Mouse (Mus musculus): ENCODE measurements around the gene Gm9736. TPM values are rescaled to one million over a fixed set of nuclear protein-coding genes. Genes with fewer than 3 reads are reported as not detected.
"Not testable (repeated sequence)": the region's sequence is repeated elsewhere in the genome, so short reads cannot be mapped to it uniquely, and the experiment has no call there.

Gene Gm9736
- total RNA-seq, 2 experiments from 2014 or later, result not detected

GRCm38 (mm10) chr10:77728280-77728679 is 22.9 kb downstream of the Gm9736 start:
- DNase-seq (ENCODE audit: low spot score in 2 of 2), result no peak

- no peak for DNase-seq (ENCODE audit: low spot score in 2 of 2)
Measured at GRCm38 (mm10) chr10:77726186-77726585, 25.0 kb downstream of the Gm9736 start, which contains the start of gene Gm10100. Gene Gm10100 (plus strand): TSS chr10:77726486.

GRCm38 (mm10) chr10:77724855-77725254 is 26.3 kb downstream of the Gm9736 start:
- no peak for DNase-seq (ENCODE audit: low spot score in 2 of 2)

- not testable (repeated sequence) for DNase-seq (ENCODE audit: low spot score in 2 of 2)
Measured at GRCm38 (mm10) chr10:77720299-77720698, 30.9 kb downstream of the Gm9736 start, which contains the start of gene Krtap12-1. Gene Krtap12-1 (plus strand): TSS chr10:77720599.

GRCm38 (mm10) chr10:77715507-77715906 is 35.6 kb downstream of the Gm9736 start, which contains the start of gene Gm10142:
Gene Gm10142 (plus strand): TSS chr10:77715807.
- DNase-seq (ENCODE audit: low spot score in 2 of 2), result no peak

- no peak for DNase-seq (ENCODE audit: low spot score in 2 of 2)
Measured at GRCm38 (mm10) chr10:77713734-77714133, 37.4 kb downstream of the Gm9736 start.

GRCm38 (mm10) chr10:77711157-77711556 is 40.0 kb downstream of the Gm9736 start, which contains the start of gene Gm10024:
Gene Gm10024 (plus strand): TSS chr10:77711457.
- not testable (repeated sequence) for DNase-seq (ENCODE audit: low spot score in 2 of 2)

GRCm38 (mm10) chr10:77709831-77710230 is 41.3 kb downstream of the Gm9736 start:
- no peak for DNase-seq (ENCODE audit: low spot score in 2 of 2)

- DNase-seq (ENCODE audit: low spot score in 2 of 2), result no peak
Measured at GRCm38 (mm10) chr10:77706326-77706725, 44.8 kb downstream of the Gm9736 start, which contains the start of gene Gm10272. Gene Gm10272 (plus strand): TSS chr10:77706626.

Other genes with a start within 250 kb of the Gm9736 start
- 10 to 100 TPM; 14.4 to 14.7 TPM for gene Fam207a, start 235.6 kb downstream of the Gm9736 start, total RNA-seq (2021)
- gene Itgb2, start 221.1 kb downstream of the Gm9736 start, total RNA-seq (2021), result 1 to 10 TPM; 2.9 to 3.9 TPM
- 100 to 1,000 TPM in 1 of 2 experiments, 10 to 100 TPM in 1; 95.8 to 103 TPM for gene Pttg1ip, start 169.6 kb downstream of the Gm9736 start, total RNA-seq (2021)
- gene Sumo3, start 145.3 kb downstream of the Gm9736 start, total RNA-seq (2021), result 10 to 100 TPM; 92.1 to 96.0 TPM
- gene Gm49325, start 145.2 kb downstream of the Gm9736 start, total RNA-seq (2021), result 10 to 100 TPM; 13.8 to 14.9 TPM
- 10 to 100 TPM; 89.7 to 93.0 TPM for gene Ube2g2, start 129.1 kb downstream of the Gm9736 start, total RNA-seq (2021)
- gene Tspear, start 64.8 kb downstream of the Gm9736 start, total RNA-seq (2021), result not detected
- not detected for gene Gm19402, start 60.6 kb downstream of the Gm9736 start, total RNA-seq (2021)
- gene Gm9508, start 54.1 kb downstream of the Gm9736 start, total RNA-seq (2021), result not detected
- gene Gm10272, start 44.7 kb downstream of the Gm9736 start, total RNA-seq (2021), result not detected
- not detected for gene Gm10024, start 39.9 kb downstream of the Gm9736 start, total RNA-seq (2021)
- not detected for gene Gm10142, start 35.5 kb downstream of the Gm9736 start, total RNA-seq (2021)
- gene Krtap12-1, start 30.8 kb downstream of the Gm9736 start, total RNA-seq (2021), result not detected
- not detected for gene Gm10100, start 24.9 kb downstream of the Gm9736 start, total RNA-seq (2021)
- not detected for gene Gm18596, start 8.7 kb downstream of the Gm9736 start, total RNA-seq (2021)
- not detected for gene Gm3233, start 8.3 kb upstream of the Gm9736 start, total RNA-seq (2021)
- gene Gm3238, start 20.0 kb upstream of the Gm9736 start, total RNA-seq (2021), result not detected
- gene Gm7138, start 25.6 kb upstream of the Gm9736 start, total RNA-seq (2021), result not detected
- not detected for gene Gm3250, start 31.2 kb upstream of the Gm9736 start, total RNA-seq (2021)
- gene Gm7137, start 36.8 kb upstream of the Gm9736 start, total RNA-seq (2021), result not detected
- gene Gm9639, start 43.7 kb upstream of the Gm9736 start, total RNA-seq (2021), result not detected
- not detected for gene Gm19668, start 47.8 kb upstream of the Gm9736 start, total RNA-seq (2021)
- gene Gm9507, start 60.5 kb upstream of the Gm9736 start, total RNA-seq (2021), result not detected
- not detected for gene Gm2696, start 63.3 kb upstream of the Gm9736 start, total RNA-seq (2021)
- gene Krtap10-4, start 75.7 kb upstream of the Gm9736 start, total RNA-seq (2021), result not detected
- not detected for gene Krtap10-10, start 84.6 kb upstream of the Gm9736 start, total RNA-seq (2021)
- not detected for gene Gm36176, start 95.4 kb upstream of the Gm9736 start, total RNA-seq (2021)
- gene Gm10318, start 101.5 kb upstream of the Gm9736 start, total RNA-seq (2021), result not detected
- not detected for gene Gm3285, start 110.6 kb upstream of the Gm9736 start, total RNA-seq (2021)
- 1 to 10 TPM; 1.2 to 1.4 TPM for gene Lrrc3, start 151.2 kb upstream of the Gm9736 start, total RNA-seq (2021)
- under 1 TPM; 0.32 to 0.88 TPM for gene Trpm2, start 219.2 kb upstream of the Gm9736 start, total RNA-seq (2021)
- 10 to 100 TPM; 10.5 to 12.3 TPM for gene 1810043G02Rik, start 227.2 kb upstream of the Gm9736 start, total RNA-seq (2021)

Measured in gastrocnemius, postnatal 4 days (tissue).